Mouse (Mus musculus): Measurements from ENCODE around the gene Ceacam5. TPM values are rescaled to one million over a fixed set of nuclear protein-coding genes. Genes with fewer than 3 reads are reported as not detected.

Gene Ceacam5
- not detected for total RNA-seq (2021)
- long read RNA-seq: 0 reads

DNA sequence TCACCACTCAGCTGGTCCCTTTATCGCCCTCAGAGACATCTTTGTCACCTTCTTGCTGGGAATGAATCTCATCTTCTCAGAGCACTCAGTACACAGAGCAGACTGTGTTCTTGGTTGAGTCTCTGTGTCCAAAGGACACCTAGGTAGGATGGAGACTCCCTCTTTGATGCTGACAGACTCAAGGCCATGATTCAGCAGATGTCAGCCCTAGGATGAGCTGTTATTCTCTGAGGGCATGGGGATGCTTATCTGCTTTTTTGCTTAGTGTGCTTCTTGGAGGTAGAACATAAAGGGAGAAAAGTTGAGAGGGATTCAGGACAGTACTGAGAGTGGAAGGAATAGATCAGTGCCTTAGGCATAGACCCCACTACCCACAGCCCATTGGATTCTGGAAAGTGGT, at the start of gene Ceacam5:
Ceacam5 (plus strand) TSS at position 301 of the 400 bp plus-strand sequence.
- no peak for DNase-seq (ENCODE audit: low spot score in 2 of 2)

Other genes starting within 250 kb of the Ceacam5 start
- not detected for gene Ceacam14, start 99.4 kb downstream of the Ceacam5 start, total RNA-seq (2021)
- not detected for gene Gm5155, start 158.5 kb downstream of the Ceacam5 start, total RNA-seq (2021)

Data from layer of hippocampus, postnatal 10 days (tissue).